Mouse (Mus musculus) heart, adult 9 months (tissue): ENCODE data around the gene Aif1l.

Experiments
- DNase-seq, 2 experiments: peaks; one replicate each; pipeline ENCODE4 v3.0.0; 2022; ENCODE audit warnings: low spot score in 2 of 2

The Aif1l gene

DNA sequence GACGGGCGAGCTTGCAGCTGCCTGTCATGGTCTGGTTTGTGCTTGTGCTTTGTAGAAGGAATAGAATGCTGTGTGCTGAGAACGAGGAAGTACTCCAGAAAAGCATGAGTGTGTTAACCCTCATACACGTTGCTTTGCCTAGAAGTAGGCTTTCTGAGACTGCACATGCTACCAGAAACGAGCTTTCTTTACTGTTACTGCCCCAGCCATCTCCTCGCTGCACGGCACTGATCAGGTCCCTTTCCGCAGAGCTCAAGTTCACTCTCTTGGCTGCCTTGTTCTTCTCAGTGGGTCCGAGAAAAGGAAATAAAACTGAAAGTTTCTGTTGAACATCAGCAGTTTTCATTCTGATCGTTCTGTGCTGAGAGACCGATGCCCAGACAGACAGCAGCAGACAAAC lies 58.8 kb downstream of the Aif1l start:
- DNase-seq: no peak

DNA sequence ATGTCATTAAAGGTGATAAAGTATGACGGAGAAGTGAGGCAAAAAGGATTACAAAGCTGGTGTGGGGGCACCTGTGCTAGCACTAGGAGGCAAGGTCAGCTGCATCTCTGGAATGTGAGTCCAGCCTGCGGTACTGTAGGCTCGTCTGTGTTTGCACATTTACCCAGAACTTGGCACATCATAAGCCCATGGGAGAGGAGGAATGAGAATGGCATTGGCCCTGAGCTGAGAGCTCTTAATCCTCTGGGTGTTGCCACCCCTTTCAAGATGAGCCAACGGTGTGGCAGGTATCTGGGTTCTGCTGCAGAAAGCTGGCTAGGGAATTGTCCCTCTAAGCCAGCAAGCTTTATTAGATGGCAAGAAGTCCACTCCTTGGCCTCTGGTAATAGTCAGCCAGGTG lies 69.8 kb downstream of the Aif1l start:
- DNase-seq: no peak

DNA sequence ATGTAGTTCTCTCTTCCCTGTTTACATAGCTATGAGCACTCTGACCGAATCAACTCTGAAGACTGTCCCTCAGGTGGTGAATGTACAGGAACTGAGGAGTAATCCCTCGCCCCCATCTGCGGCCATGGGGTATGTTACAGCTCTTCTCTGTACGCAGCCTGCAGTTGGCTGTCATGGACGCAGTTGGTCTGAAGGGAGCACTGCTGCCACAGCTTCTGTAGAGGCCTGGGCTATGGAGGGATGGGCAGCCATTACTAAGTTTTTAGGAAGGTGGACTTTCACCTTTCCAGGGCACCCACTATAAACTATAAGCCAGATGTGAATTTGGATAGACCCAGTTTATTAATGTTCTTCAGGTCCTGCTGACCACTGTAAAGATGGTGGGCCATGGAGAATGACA lies 70.3 kb downstream of the Aif1l start:
- no peak for DNase-seq
